Mouse (Mus musculus): ENCODE results near the gene Atp10a.

Gene Atp10a

DNA sequence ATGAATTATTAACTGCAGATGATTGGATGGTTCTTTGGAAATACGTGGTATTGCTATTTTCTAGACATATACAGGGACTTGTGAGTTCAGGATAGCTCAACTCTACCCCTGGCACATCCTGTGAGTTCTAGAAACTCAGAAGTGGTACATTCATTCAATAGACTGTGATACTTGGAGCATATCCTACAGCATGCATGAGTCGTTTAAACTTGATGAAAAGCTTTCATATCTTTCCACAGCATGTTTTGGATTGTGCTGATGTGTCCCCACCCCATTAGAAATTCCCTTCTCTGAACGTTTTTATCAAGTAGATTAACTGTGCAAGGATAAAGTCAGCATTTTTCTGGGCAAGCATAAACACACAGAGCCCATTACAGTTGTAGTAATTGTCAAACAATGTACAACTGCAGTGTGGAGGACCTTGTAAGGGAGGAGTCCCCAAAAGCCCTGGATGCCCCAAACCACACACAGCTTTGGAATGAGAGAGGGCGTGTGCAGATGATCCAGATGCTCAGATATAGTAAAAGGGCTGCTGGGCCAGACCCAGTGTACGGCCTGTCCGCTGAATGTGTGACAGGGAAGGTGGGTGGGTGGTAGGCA, 35.1 kb downstream of the Atp10a start:
- no peak for DNase-seq

DNA sequence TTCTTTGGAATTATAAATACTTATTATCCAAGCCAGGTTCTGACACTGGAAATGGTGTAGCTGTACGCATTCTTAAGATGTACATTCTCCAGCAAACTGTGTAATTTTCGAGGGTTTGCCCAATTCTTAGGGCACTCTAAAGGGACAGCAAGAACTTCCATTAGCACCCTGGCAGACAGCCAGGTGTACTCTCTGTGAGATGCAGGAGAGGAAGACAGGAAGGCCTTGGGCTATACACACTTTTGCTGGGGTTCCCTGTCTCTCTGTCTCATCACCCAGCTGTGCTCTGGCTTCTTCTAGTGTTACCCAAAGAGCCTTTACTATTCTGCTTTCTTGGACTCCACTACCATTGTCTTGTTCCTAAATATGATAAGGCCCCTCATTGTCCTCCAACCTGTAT, 36.7 kb downstream of the Atp10a start:
- no peak for DNase-seq

DNA sequence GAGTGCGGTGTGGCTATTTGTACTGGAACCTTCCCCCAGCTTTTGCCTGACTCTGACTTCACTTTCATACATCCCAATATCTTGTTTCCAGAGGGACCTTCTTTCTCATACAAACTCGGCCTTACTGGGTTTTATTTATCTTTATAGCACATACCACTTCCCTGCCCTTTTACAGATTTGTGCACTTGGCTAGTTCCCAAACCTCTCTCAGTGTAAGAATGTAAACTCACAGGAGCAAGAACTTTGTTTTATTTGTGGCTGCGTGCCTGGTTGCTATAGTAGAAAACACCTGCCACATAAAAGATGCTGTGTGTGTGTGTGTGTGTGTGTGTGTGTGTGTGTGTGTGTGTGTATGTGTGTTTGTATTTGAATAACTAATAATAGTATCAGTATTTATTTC, 37.4 kb downstream of the Atp10a start:
- no peak for DNase-seq

DNA sequence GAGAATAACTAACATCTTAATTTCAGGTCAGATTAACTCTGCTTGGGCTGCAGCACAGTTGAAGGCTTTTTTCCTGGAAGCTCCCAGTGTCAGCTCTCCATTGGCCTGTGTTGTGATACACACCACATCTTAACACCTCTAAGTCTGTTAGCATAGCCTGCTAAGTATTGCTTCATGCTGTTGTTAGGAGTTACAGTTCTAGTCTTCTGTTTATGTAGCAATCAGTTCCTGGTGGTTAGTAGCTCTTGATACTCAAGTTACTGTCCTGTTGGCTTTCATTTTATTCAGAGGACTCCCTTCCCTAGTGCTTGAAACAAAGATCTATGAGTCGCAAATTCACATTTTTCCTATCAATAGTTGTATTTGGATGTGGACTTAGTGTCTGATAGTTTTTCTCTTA, 39.7 kb downstream of the Atp10a start:
- no peak for DNase-seq

DNA sequence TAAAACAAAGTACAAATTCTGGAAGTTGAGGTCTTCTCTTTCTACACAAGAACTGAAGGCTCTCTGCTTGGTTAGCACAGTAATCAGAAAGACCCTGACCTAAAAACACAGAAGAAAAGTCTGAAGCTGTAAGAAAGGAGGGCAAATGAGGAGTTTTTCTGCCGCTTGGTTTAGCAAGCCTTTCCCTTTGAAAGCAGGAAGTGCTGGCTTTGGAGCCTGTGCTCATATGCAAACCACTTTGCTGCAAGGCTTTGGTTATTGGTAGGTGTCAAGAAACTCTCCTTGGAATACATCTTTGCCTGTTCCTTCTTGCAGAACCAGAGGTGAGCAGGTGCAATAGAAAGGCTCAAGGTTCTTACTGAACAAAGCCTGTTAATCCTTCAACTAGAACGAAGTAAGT, 41.1 kb downstream of the Atp10a start:
- no peak for DNase-seq

DNA sequence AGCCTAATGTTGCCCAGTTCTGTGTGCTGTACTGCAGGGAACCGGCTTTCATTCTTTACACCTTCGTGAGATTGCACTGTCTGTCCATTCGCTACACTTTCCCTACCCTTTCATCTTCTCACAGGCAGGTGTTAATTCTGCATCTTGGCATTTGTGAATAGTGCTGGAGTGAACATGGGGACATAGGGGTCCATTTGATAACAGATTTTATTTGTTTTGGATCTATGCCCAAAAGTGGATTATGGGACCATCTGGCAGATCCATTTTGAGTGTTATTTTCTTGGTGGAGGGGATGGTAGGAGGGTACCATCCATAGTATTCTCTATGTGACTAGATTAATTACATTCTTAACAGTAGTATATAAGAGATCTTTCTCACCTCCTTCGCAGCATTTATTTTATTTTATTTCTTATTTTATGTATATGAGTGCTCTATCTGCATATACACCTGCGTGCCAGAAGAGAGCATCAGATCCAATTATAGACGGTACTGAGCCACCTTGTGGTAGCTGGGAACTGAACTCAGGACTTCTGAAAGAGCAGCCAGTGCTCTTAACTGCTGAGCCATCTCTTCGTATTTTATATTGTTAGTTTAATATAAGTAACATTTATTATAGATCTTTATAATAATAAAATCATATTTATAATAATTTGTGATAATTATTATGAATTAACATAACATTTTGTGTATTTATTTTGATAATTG, 42.9 kb downstream of the Atp10a start:
- DNase-seq: no peak

DNA sequence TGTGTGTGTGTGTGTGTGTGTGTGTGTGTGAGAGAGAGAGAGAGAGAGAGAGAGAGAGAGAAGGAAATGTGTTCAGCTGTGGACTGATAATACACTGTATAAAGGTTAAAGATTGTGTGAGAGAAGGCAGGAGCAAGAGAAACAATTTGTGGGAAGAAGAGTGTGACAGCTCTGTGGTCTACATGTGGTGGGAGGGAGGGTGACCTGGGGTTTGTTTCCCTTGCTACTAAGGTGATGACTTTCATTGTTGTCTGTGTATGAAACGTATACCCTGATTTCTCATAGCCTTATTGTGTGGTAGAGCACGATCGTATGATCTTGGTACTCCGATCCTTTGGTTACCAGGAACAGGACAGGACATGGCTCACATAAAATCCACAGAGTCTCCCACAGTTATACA, 45.3 kb downstream of the Atp10a start:
- DNase-seq: no peak

DNA sequence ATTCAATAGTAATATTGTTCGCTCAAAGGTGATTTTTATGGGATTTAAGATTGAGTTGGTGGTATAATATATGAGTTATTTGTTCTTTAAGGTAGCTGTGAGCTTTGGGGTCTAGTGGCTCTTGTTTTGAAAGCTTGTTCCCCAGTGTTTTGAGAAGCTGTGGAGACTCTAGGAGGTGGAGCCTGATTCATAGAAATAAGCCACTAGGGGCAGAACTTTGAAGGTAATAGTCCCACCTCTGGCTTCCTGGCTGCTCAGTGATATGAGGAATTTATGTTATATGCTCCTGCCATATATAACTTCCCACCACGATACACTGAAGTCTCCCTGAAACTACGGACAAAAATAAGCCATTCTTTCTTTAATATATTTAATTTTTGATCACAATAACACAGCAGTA, 49.2 kb downstream of the Atp10a start:
- no peak for DNase-seq

DNA sequence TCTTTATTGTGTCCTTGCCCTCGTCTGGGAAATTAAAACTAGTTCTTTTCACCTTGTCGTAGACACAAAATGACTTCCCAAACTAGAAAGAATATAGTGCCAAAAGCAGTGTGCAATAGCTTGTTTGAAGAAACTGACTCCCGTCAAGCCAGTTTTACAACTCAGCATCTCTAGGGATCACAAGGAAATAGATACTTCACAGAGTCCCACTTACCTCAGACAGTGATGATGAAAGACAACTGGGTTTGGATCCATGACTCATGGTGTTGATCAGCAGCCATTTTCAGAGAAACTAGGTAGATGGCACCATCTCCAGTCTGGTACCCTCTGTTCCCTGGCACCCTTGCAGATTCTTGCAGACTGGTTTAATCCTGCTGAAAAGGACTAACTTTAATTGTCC, 53.3 kb downstream of the Atp10a start:
- no peak for DNase-seq

DNA sequence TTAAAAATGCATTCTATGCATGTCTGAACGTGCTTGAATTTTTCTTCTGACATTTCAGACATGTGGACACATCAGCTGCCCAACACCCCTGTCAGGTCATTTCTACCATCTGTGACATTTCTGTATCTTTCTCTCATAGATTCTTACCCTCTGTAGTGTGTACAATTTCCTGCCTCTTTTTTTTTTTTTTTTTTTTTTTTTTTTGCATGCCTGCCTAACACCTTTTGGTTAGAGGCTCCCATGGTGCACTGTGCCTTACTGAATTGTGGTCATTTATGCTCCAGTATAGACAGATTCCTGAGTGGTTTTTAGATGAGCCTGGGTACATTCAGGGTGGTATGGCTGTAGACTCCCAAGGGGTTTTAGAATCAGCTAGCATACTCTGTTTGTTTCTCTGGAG, 54.3 kb downstream of the Atp10a start:
- no peak for DNase-seq

DNA sequence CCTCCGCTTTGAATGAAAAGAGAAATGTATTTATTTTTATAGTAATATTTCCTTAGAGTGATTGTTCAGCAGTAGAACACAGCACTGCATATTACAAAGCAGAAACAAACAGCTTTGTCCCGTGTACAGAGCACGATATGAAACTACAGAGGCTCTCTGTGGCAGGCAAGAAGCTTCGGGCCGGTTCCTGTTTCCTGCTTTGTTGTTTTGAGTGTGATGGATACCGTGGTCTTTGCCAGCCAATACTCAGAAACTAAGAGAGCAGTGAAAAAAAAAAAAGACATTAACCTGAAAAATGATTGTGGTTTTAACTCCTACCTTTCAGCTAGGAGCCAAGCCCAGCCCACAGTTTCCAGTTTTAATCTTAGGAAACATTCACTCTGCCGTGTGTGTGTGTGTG, 55.8 kb downstream of the Atp10a start:
- DNase-seq: no peak

DNA sequence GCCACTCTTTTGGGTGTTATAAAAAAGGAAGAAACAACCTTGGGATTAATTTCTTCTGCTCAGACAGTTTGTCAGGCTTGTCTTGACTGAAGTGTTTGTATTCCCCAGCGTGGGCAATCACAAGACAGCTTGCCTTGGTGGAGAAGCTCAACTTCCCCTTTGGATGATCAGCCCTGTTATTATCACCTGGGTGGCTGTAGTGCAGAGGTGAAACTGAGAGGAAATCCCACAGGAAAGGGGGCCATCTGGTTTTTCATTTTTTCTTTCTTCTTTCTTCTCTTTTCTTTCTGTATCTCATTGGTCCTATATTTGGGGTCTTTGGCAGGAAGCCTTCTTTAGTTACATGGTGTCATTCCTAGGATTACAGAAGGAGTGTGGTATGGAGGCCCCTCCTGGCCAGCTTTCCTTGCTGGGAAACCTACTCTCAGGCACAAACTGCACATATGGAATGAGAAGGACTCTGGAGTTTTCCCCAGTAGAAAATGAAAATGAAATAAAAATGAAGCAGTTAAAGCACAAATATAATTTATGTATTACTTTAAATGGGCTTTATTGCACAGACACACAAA, 59.7 kb downstream of the Atp10a start:
- DNase-seq: no peak

DNA sequence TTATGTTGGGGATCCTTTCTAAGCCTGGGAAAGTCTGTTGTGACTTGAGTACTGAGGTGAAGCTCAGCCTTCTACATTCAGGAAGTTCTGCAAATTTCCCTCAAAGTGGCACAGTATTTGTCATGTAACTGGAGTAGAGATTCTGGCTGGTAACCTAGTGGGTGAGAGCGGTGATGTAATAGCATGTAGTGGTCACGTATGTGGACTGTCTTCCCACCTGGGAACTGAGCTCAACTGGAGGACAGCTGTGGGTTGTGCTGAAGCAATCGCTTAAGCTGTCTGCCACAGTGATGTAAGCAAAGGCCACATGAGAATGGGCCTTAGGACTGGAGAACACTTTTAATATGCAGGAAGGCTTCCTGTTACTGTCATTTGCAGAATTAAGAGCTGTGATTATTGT, 60.7 kb downstream of the Atp10a start:
- no peak for DNase-seq

DNA sequence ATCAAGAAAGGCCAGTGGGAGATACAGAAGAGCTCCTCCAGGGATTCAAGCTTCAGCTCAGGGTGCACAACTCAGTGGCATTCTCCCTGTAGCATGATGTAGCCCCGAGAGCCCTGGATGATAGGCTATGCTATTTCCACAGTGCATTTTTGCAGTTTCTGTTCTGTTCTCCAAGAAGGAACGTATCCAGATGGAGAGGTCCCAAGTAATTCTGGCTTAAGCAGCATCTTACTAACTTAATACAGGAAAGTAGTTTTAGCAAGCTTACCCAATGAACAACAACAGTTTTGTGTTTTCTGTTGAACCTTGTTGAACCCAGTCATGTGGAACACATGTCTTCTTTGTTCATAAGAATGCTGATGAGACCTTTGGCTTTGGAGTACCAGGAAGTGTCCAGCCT, 62.6 kb downstream of the Atp10a start:
- no peak for DNase-seq

DNA sequence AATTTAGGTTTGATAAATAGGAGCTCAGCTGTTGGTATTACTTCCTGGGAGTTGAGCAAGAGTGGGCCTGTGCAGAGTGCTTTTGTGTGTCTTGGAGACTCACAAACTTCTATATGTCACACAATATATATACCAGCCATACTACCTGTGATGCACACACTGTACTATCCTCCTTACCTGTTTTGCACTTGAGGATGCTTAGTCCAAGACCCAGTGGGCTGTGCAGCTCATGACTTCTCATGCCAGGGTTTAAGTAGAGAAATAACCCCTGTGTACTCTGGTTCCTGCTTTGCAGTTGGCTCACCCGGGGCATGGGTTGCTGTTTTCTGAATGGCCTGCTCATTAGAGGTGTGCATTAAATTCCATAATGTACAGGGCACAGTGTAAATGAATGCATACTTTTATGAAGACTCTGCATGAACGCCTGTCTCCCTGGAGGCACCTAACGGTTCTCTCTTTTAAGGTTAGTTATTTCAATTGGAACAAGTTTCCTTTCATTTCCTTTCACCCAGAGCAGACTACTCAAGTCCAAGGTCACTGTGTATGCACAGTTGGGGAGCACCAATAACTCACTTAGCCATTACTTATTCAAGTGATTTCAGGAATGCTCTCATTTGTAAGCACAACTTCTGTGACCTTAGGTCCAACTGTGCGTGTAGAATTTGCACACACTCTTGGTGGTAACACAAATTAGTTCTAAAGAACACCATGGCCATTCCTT, 63.4 kb downstream of the Atp10a start:
- no peak for DNase-seq

DNA sequence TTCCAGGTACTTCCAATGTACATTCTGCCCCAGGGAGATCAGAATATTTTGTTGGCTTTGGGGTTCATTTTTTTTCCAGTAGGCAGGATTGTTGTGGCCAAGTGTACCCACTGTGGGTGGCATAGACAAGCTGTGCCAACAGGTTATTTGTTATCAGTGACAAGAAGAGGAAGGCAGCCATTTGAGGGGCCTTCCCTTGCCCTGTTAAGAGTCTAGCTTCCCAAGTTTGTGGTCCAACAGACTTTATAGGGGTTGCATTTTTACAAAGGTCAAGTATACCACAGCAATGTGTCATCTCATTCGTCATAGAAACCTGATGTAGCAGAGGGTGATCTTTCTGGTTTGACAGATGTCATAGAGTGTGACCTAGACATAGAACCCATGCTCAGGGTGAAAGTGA, 66.3 kb downstream of the Atp10a start:
- no peak for DNase-seq

DNA sequence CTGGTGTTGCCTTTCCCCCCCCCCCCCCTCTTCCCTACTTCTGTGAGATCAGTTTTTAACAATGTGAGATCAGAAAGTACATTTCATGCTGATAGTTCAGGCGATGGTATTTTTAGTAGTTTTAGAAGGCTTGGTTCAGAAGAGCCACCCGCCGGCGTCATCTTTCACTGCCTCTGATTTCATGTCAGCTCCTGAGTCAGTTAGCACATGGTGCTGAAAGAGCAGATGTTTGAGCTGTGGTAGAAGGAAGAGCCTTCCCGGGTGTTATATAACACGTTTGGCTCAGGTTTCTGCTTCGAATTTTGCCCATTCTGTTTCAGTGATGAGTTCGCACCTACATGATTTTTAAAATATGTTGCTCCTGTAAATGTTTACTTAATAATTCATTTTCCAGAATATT, 74.2 kb downstream of the Atp10a start:
- peak; percentile 34 for DNase-seq

DNA sequence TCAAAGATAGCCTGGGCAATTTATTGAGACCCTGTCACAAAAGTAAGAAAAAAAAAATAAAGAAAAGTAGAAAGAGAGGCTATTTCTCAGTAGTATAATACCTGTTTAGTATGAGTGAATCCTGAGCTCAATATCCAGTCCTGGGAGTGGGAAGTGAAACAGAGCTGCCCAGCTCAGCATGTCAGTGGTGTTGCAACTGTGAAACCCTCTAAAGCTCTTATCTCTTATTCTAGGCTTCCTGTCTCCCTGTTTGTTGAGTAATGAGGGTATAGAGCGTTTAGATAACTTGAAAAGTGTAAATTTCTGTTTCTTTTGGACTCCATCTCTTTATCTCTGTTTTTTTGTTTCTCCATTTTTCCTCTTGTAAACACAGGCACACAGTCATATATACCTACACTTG, 74.9 kb downstream of the Atp10a start:
- no peak for DNase-seq

DNA sequence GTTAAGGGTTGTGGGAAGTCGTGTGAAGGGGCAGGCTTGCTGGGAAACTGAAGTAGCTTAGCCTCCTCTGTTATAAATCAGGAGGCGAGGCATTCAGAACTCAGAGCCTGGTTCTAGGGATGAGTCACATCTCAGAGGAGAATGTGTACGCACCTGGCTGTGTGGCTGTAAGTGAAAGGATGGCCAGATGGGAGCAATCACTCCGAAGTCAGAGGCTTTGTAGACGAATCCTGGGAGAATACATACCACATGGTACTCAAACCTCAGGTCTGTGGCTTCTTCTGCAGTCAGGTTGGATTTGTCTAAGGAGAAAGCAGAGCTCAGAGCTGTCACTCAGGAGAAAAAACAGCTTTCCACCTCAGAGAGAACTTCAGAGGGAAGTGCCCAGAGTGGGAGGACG, 76.4 kb downstream of the Atp10a start:
- no peak for DNase-seq

DNA sequence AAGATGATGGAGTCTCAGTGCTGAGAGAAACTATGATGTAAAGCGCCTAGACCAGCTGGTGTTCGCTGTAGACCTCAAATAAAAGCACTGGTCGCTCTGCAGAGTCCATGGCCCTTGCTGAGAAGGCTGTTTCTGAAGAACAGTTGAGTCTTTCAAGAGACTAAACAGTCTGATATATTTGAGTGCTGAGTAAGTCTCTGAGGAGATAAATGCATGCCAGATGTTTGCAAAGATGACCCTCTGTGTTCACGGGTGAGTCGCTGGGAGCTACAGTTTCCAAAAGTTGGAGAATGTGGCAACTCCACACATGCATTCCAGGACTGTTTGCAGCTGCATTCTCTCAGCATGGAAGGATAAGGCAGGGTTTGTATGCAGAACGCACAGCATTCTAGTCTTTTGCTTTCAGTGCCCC, 77.5 kb downstream of the Atp10a start:
- DNase-seq: no peak

DNA sequence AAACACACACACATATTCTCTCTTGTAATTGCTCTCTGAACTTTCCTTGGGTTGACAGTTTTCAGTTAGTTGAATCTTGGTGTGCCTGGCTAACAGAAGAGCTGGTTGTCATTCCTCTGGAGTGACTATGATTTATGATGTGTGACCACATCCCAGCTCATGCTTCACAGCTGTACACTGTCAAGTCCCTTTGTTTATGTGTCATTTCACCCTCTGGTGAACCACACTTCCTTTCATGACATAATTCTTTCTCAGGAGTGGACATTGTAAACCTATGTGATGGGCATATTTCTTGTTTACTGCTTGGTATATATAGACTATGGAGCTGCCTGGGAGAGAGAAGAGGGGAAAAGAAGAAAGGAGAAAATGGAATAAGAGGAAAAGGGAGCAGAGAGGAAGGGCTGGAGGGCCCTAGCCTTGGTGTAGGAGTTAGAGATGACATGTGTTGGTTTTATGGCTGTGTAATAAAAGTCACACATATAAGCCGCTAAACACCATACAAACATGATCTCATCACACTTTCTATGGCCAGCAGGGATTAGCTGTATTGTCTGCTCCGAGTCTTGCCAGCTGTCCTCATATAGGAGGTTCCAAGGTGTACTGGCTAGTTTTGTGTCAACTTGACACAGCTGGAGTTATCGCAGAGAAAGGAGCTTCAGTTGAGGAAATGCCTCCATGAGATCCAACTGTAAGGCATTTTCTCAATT, 81.0 kb downstream of the Atp10a start:
- DNase-seq: no peak

DNA sequence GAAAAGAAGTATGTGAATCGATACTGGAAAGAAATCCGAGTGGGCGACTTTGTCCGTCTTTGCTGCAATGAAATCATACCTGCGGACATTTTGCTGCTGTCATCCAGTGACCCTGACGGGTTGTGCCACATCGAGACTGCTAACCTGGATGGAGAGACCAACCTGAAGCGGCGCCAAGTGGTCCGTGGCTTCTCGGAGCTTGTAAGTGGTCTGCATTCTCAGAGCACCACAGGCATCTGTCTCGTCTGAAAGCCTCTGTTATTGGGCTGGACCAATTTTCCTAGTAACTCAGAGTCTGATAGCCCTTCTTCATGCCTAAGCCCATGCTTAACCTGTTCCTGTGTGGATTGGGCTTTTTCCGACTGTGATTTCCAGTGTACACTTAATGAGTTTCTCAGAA, 84.2 kb downstream of the Atp10a start:
- no peak for DNase-seq

DNA sequence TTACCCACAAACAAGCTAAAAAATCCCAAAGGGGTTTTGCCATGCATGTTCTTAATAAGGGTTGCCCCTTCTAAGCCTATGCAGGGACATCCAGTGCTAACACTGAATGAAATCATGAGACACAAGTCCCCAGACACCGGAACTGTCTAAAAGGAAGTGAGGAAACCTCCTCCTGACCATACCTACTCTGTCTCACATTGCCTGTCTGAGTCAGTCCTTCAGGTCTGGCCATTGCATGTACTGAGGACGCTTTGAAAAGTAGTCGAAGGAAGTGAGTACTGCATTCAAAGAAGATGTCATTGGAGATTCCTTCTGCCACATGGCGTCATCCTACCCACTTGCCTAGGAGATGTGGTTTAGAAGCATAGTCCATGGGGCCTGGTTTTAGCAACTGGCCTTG, 84.9 kb downstream of the Atp10a start:
- DNase-seq: no peak

DNA sequence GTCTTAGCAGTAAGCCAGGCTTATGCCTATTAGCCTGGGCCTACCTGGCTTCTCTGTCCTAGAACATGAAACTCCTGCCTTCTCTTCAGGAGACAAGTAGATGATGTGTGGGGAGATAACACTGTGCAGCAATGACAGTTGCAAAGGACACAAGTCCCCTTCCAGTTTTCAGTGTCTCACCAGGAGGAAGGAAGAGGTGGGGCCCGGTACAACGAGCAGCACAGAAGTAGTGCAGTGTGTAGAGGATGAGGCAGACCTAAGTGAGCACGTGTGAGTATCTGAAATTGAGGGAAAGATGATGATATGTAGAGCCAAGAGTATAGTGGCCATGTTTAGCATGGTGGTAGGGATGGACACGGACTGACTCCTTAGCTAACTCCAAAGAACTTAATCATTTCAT, 86.0 kb downstream of the Atp10a start:
- no peak for DNase-seq

All from cerebellum, adult 11-12 months (tissue).